ENCODE assay signal across 8 mouse cellular contexts in genomic region chr9:107949922-107950235, GRCm38 (mm10). TPM values are rescaled to one million over a fixed set of nuclear protein-coding genes. Genes with fewer than 3 reads are reported as not detected.
DNase-seq lines count a peak whose midpoint lies in the region; ATAC-seq and TF ChIP-seq lines count a peak whose summit lies in the region.

Gene Traip, plus strand, starts transcription at chr9:107950136.

- peak within 1 kb of the TSS; percentile 84 for H3K4me2 ChIP-seq in embryonic facial prominence, embryonic 13.5 days
- H3K4me2 ChIP-seq in hindbrain, postnatal 0 days (ENCODE audit: low read depth, low read length): peak within 1 kb of the TSS; percentile 89
- H3K4me2 ChIP-seq in midbrain, embryonic 14.5 days (ENCODE audit: low read length): peak within 1 kb of the TSS; percentile 85

- H3K27ac ChIP-seq in embryonic facial prominence, embryonic 13.5 days: peak within 1 kb of the TSS; percentile 78
- H3K27ac ChIP-seq in hindbrain, postnatal 0 days: peak within 1 kb of the TSS; percentile 80; the same call in 1 of the 2 replicates
- peak within 1 kb of the TSS; percentile 74 for H3K27ac ChIP-seq in midbrain, embryonic 14.5 days (replicated peaks; ENCODE audit: low read depth, low read length)

- no peak for ATAC-seq in embryonic facial prominence, embryonic 13.5 days (ENCODE audit: insufficient number of reproducible peaks, insufficient read depth, low FRiP score, low TSS enrichment, low read depth)
- ATAC-seq in hindbrain, postnatal 0 days: no peak
- ATAC-seq in midbrain, embryonic 14.5 days (ENCODE audit: low FRiP score, low TSS enrichment): no peak

- no peak for DNase-seq in left cerebral cortex, adult 8-10 months (ENCODE audit: low spot score in 2 of 2)
- no peak for DNase-seq in left cerebral cortex, adult 11 months (ENCODE audit: low spot score)
- no peak for DNase-seq in hindbrain, postnatal 0 days (ENCODE audit: low spot score)
- DNase-seq in midbrain, embryonic 14.5 days: no peak
- no peak for DNase-seq in c-Kit-positive CD71-positive TER-119-positive erythroid progenitor cells, embryonic 14.5 days (ENCODE audit: low spot score)
- DNase-seq in ovary, postnatal 36 days (ENCODE audit: low spot score): no peak
- no peak for DNase-seq in testis, postnatal 10 days (ENCODE audit: low spot score)

- no peaks in the 10 kb centered on the region for H3K27me3 ChIP-seq in embryonic facial prominence, embryonic 13.5 days
- H3K27me3 ChIP-seq in hindbrain, postnatal 0 days (ENCODE audit: insufficient read depth, low read length): no peaks in the 10 kb centered on the region
- H3K27me3 ChIP-seq in midbrain, embryonic 14.5 days (ENCODE audit: control insufficient read depth, insufficient read depth, low read length): no peaks in the 10 kb centered on the region

- H3K36me3 ChIP-seq in embryonic facial prominence, embryonic 13.5 days: no peaks in the 10 kb centered on the region
- no peaks in the 10 kb centered on the region for H3K36me3 ChIP-seq in hindbrain, postnatal 0 days (ENCODE audit: insufficient read depth, low read length)
- H3K36me3 ChIP-seq in midbrain, embryonic 14.5 days (ENCODE audit: control insufficient read depth, insufficient read depth, low read length): no peaks in the 10 kb centered on the region

- 81% methylated on average over 10 of the region's 10 CpGs for WGBS in embryonic facial prominence, embryonic 13.5 days
- 94% methylated on average over 10 of the region's 10 CpGs for whole genome bisulfite sequencing in hindbrain, postnatal 0 days
- WGBS in midbrain, embryonic 14.5 days: 91% methylated on average over 10 of the region's 10 CpGs

- H3K9me3 ChIP-seq in embryonic facial prominence, embryonic 13.5 days: no peaks in the 10 kb centered on the region
- no peaks in the 10 kb centered on the region for H3K9me3 ChIP-seq in hindbrain, postnatal 0 days (ENCODE audit: low read length)
- no peaks in the 10 kb centered on the region for H3K9me3 ChIP-seq in midbrain, embryonic 14.5 days (ENCODE audit: control insufficient read depth, low read length)

- H3K9ac ChIP-seq in embryonic facial prominence, embryonic 13.5 days: peak within 1 kb of the TSS; percentile 79
- H3K9ac ChIP-seq in hindbrain, postnatal 0 days (replicated peaks; ENCODE audit: low read length): peak within 1 kb of the TSS; percentile 51
- H3K9ac ChIP-seq in midbrain, embryonic 14.5 days (replicated peaks; ENCODE audit: low read length): peak within 1 kb of the TSS; percentile 47; the same call in 1 of the 2 replicates

- H3K4me3 ChIP-seq in embryonic facial prominence, embryonic 13.5 days: peak within 1 kb of the TSS; percentile 58
- peak within 1 kb of the TSS; percentile 55 for H3K4me3 ChIP-seq in hindbrain, postnatal 0 days (ENCODE audit: low read length)
- peak within 1 kb of the TSS; percentile 57 for H3K4me3 ChIP-seq in midbrain, embryonic 14.5 days (replicated peaks; ENCODE audit: low read depth, low read length)

- TF ChIP-seq CTCF in hindbrain, postnatal 0 days (IDR thresholded peaks at IDR 0.05; ENCODE audit: low read depth): no peak

- H3K4me1 ChIP-seq in embryonic facial prominence, embryonic 13.5 days: peaks cover 15% of the 10 kb centered on the region
- peaks cover 5% of the 10 kb centered on the region for H3K4me1 ChIP-seq in hindbrain, postnatal 0 days (ENCODE audit: insufficient read depth, low read length)
- H3K4me1 ChIP-seq in midbrain, embryonic 14.5 days (ENCODE audit: control insufficient read depth, insufficient read depth, low read length): peaks cover 8% of the 10 kb centered on the region

RNA-seq across cellular contexts. Expression of gene Traip, which starts in this region (rescaled TPM):
- 10 to 100 TPM in 3 of 4 experiments, 1 to 10 TPM in 1; 8.6 to 11.9 (median 11.3) TPM for total RNA-seq in left cerebral cortex, adult 8-10 months (2022)
- 23.8 and 29.0 TPM in 2 replicates for polyA plus RNA-seq in embryonic facial prominence, embryonic 13.5 days (2015; fragmentation: Nextera tagmentation; extraction: Ambion mirVana)
- 8.4 and 23.3 TPM in 2 replicates for total RNA-seq in hindbrain, postnatal 0 days (2014; rRNA removed)
- 9.2 and 10.5 TPM in 2 replicates for polyA plus RNA-seq in hindbrain, postnatal 0 days (2015; fragmentation: Nextera tagmentation; extraction: Ambion mirVana)
- polyA plus RNA-seq in midbrain, embryonic 14.5 days (2014; fragmentation: Nextera tagmentation; extraction: Ambion mirVana): 10.3 and 10.4 TPM in 2 replicates
